Mouse (Mus musculus) megakaryocyte, embryonic 14.5 days (primary cell): Measurements from ENCODE around the gene Ppp1r21. TPM values are rescaled to one million over a fixed set of nuclear protein-coding genes. Genes with fewer than 3 reads are reported as not detected.

Source experiments
- H3K27me3 ChIP-seq: replicated peaks from 2 replicates; pipeline ENCODE3; 2012; ENCODE audit warnings: inconsistent platforms
- H3K36me3 ChIP-seq: replicated peaks from 2 replicates; pipeline ENCODE3; 2012; ENCODE audit warnings: low read length, inconsistent platforms, mixed read lengths
- H3K4me1 ChIP-seq: 2 replicates; pipeline ENCODE4 v1.6.1; 2012; ENCODE audit warnings: inconsistent platforms
- H3K4me3 ChIP-seq: replicated peaks from 2 replicates; pipeline ENCODE3; 2012; ENCODE audit warnings: moderate library complexity, mild to moderate bottlenecking, inconsistent platforms
- H3K9me3 ChIP-seq: 2 replicates; pipeline ENCODE4 v1.6.1; 2012; ENCODE audit warnings: inconsistent platforms
- FLI1 ChIP-seq: IDR thresholded peaks from 2 replicates; pipeline ENCODE4 v1.6.1; 2012; ENCODE audit warnings: low read length, inconsistent platforms, mixed read lengths
- GATA1 ChIP-seq: IDR thresholded peaks from 3 replicates; pipeline ENCODE4 v1.6.1; 2012; ENCODE audit warnings: mixed read lengths, low read length, inconsistent platforms, borderline replicate concordance
- polyA plus RNA-seq: library from polyadenylated mRNA; stranded (reverse); fragments of >175 nt; gene quantifications from 2 replicates; pipeline ENCODE4 v1.2.3, GENCODE M21; 2012; ENCODE audit warnings: low replicate concordance; ENCODE audit not compliant: insufficient read depth

The Ppp1r21 gene
- polyA plus RNA-seq, 1 experiment, result 4.6 TPM

GRCm38 (mm10) chr17:88563611-88564010 lies 33.7 kb downstream of the Ppp1r21 start:
- H3K36me3 ChIP-seq, result peaks cover 79% of the 10 kb centered on the region
- H3K9me3 ChIP-seq, result no peaks in the 10 kb centered on the region
- no peak for TF ChIP-seq FLI1
- TF ChIP-seq GATA1, result no peak
- no peaks in the 10 kb centered on the region for H3K27me3 ChIP-seq
- no peak overlapping the region for H3K4me3 ChIP-seq
- no peaks in the 10 kb centered on the region for H3K4me1 ChIP-seq

GRCm38 (mm10) chr17:88569807-88570540 lies 40.1 kb downstream of the Ppp1r21 start:
- Histone ChIP-seq H3K4me3 (no peak overlapping the region), H3K9me3 (0 out of 2 replicates have a peak, but pooled peaks cover 3% of the 10 kb centered on the region), H3K27me3 (no peaks in the 10 kb centered on the region), H3K36me3 (peaks cover 91% of the 10 kb centered on the region), H3K4me1 (no peaks in the 10 kb centered on the region)
- no peak for TF ChIP-seq FLI1
- TF ChIP-seq GATA1, result no peak

GRCm38 (mm10) chr17:88570784-88571183 lies 40.9 kb downstream of the Ppp1r21 start:
- Histone ChIP-seq H3K4me3 (no peak overlapping the region), H3K36me3 (peaks cover 91% of the 10 kb centered on the region), H3K27me3 (no peaks in the 10 kb centered on the region), H3K9me3 (0 out of 2 replicates have a peak, but pooled peaks cover 3% of the 10 kb centered on the region), H3K4me1 (no peaks in the 10 kb centered on the region)
- no peak for TF ChIP-seq FLI1
- TF ChIP-seq GATA1, result no peak

GRCm38 (mm10) chr17:88574811-88575210 lies 44.9 kb downstream of the Ppp1r21 start:
- Histone ChIP-seq H3K36me3 (peaks cover 92% of the 10 kb centered on the region), H3K27me3 (no peaks in the 10 kb centered on the region), H3K9me3 (0 out of 2 replicates have a peak, but pooled peaks cover 3% of the 10 kb centered on the region), H3K4me3 (no peak overlapping the region), H3K4me1 (no peaks in the 10 kb centered on the region)
- TF ChIP-seq FLI1 (no peak), GATA1 (no peak)

DNA sequence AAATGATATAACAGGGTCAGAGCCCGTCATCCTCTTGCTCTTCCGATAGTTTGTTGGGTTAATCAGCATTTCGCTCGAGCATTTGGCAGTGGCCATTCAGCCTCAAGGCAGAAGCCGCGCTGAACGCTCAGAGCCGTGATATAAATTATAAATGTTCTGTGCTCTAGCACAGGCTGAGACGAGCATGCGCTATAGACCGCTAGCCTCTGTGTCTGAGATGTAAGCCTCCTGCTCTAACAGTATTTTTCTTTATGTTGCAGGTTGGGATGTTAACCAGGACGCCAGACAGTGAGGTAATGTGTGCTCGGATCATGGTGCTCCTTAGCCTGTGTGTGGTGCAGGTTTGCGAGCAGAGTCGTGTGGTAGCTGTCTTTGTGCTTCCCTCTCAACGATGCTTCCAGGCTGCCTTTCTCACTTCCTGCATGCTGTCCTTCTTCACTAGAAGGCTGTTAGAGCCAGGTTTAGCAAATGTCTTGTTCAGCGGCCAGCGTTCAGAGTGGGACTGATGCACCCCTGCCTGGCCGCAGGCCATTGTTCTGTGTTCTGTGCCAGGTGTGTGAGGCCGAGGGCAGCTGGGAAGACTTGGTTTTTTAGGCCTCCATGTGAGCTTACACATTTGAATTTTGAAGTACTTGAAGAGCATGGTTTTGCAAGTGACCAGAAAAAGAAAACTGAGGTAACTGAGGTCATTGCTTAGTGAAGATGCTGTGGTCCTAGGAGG lies 48.8 kb downstream of the Ppp1r21 start:
- Histone ChIP-seq H3K36me3 (peaks cover 92% of the 10 kb centered on the region), H3K9me3 (no peaks in the 10 kb centered on the region), H3K27me3 (no peaks in the 10 kb centered on the region), H3K4me3 (no peak overlapping the region), H3K4me1 (0 out of 2 replicates have a peak, but pooled peaks cover 3% of the 10 kb centered on the region)
- TF ChIP-seq FLI1 (no peak), GATA1 (no peak)

DNA sequence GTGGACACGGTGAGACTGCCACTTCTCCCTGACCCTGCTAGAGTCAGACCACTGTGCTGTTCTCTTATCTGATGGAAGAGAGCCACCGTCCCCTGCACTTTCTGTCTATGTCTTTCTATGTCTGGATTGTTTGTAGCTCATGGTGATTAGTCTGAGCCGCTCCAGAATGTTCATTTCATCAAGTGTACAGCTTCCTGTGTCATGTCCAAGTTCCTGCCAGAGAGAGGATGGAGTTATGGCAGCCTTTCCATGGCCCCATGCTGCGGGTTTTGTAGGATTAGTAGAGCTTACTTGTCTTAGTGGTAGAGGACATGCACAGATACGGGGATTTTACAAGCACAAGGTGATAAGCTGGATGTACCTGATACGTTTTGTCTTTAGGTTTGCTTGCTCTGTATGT lies 50.6 kb downstream of the Ppp1r21 start:
- no peak overlapping the region for H3K4me3 ChIP-seq
- 0 out of 2 replicates have a peak, but pooled peaks cover 3% of the 10 kb centered on the region for H3K4me1 ChIP-seq
- H3K27me3 ChIP-seq, result no peaks in the 10 kb centered on the region
- TF ChIP-seq GATA1 (no peak), FLI1 (no peak)
- no peaks in the 10 kb centered on the region for H3K9me3 ChIP-seq
- H3K36me3 ChIP-seq, result peaks cover 95% of the 10 kb centered on the region

DNA sequence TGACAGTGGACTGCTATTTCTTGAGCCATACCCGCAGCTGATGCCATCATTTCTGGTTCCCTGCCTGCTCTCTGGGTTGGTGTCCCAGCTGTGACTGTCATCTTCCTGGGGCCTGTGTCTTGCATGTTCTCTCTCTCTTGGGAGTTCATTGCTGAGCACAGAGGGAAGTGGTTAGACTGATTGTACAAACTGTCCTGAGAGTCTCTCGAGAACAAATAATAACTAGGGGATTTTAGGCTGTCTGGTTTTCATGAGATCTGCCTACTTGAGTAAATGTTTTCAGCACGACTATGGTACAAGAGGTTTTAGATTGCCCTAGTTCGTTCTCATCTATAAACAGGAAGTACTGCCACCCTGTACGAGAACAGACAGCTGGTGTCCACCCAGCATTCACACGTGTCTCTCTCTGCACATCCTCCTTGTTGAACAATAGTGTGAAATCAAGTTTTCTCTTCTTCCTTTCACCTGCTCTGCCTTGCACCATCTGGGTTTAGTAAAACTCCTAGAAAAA lies 51.6 kb downstream of the Ppp1r21 start:
- no peaks in the 10 kb centered on the region for H3K27me3 ChIP-seq
- H3K9me3 ChIP-seq, result no peaks in the 10 kb centered on the region
- H3K4me3 ChIP-seq, result no peak overlapping the region
- H3K36me3 ChIP-seq, result peaks cover 95% of the 10 kb centered on the region
- H3K4me1 ChIP-seq, result 0 out of 2 replicates have a peak, but pooled peaks cover 3% of the 10 kb centered on the region
- TF ChIP-seq FLI1 (no peak), GATA1 (no peak)

DNA sequence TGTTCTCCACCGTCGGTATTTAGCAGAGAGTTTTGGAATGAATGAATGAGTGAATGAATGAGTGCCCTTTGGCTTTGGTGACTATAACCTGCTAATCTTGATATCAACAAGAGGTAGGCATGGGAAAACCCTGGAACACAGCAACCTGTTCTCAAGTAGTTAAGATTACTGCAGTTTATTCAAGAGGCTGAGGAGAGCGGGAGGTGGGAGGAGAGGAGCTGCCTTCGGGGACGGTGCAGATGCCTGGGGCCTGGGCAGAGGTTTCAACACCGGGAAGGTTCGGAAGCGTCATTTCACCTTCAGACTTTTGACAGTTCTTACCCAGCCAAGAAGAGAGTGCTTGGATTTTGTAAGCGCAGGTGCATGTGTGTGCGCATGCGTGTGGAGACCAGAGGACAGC lies 53.1 kb downstream of the Ppp1r21 start:
- Histone ChIP-seq H3K36me3 (peaks cover 95% of the 10 kb centered on the region), H3K9me3 (no peaks in the 10 kb centered on the region), H3K27me3 (no peaks in the 10 kb centered on the region), H3K4me1 (0 out of 2 replicates have a peak, but pooled peaks cover 3% of the 10 kb centered on the region), H3K4me3 (no peak overlapping the region)
- TF ChIP-seq FLI1 (no peak), GATA1 (no peak)

DNA sequence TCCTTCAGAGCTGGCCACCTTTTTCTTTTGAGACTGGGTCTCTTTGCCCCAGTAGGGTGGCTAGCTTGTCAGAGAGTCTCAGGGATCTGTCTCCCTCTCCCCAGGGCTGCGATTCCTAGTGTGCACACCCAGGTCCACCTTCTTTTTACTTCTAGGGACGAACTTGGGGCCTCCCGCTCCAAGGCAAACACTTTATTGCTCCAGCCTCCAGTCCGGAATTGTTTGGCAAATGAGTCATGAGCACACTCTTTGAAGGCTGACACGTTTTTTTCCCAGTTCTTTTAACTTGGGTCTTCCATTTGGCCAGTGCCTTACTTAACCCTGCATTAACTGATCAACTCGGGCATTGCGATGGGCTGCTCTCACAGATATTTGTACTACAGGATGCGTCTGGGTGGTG lies 53.5 kb downstream of the Ppp1r21 start:
- no peaks in the 10 kb centered on the region for H3K9me3 ChIP-seq
- TF ChIP-seq FLI1, result no peak
- no peak for TF ChIP-seq GATA1
- H3K4me1 ChIP-seq, result 0 out of 2 replicates have a peak, but pooled peaks cover 3% of the 10 kb centered on the region
- H3K27me3 ChIP-seq, result no peaks in the 10 kb centered on the region
- no peak overlapping the region for H3K4me3 ChIP-seq
- H3K36me3 ChIP-seq, result peaks cover 95% of the 10 kb centered on the region

DNA sequence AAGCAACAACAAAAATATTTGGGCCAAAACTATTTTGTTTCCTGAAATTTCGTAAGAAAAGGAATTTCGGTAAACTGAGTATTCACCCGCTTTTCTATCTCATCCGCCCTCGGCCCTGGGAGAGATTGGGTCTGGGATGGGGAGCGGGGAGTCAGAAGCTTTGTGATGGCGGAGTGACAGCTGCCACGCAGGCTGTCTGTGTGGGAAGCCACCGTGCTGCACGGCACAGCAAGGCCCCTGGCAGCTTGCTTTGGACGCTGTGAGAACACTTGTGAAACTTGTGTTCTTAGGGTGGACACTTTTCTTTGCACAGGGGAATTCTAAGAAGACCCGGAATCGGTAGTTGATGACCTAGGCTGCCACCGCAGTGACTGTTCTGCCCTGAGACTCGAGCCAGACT lies 57.5 kb downstream of the Ppp1r21 start:
- no peaks in the 10 kb centered on the region for H3K27me3 ChIP-seq
- no peak overlapping the region for H3K4me3 ChIP-seq
- no peaks in the 10 kb centered on the region for H3K4me1 ChIP-seq
- TF ChIP-seq GATA1, result no peak
- TF ChIP-seq FLI1, result no peak
- peaks cover 80% of the 10 kb centered on the region for H3K36me3 ChIP-seq
- H3K9me3 ChIP-seq, result no peaks in the 10 kb centered on the region
